Mouse (Mus musculus) heart, embryonic 13.5 days (tissue): ENCODE results near the gene Fam53b. TPM values are rescaled to one million over a fixed set of nuclear protein-coding genes. Genes with fewer than 3 reads are reported as not detected.

Experiments
- ATAC-seq: fragments of 200-750 bp; cut with Nextera tagmentation; 2 replicates; pipeline ENCODE4 v1.8.0; 2017; ENCODE audit warnings: moderate TSS enrichment; ENCODE audit not compliant: insufficient number of reproducible peaks, low FRiP score, low TSS enrichment; ENCODE audit errors: extremely low read depth
- H3K27ac ChIP-seq: fragments of 300-500 bp; sonication (generic); replicated peaks from 2 replicates; pipeline ENCODE4 v1.5.1; 2015; ENCODE audit warnings: moderate library complexity, mild to moderate bottlenecking, inconsistent platforms
- H3K27me3 ChIP-seq: fragments of 300-500 bp; sonication (generic); replicated peaks from 2 replicates; pipeline ENCODE4 v1.6.1; 2015; ENCODE audit warnings: mild to moderate bottlenecking, inconsistent platforms
- H3K36me3 ChIP-seq: fragments of 300-500 bp; sonication (generic); 2 replicates; pipeline ENCODE4 v1.6.1; 2015; ENCODE audit warnings: mild to moderate bottlenecking, inconsistent platforms
- H3K4me1 ChIP-seq: fragments of 300-500 bp; sonication (generic); 2 replicates; pipeline ENCODE4 v1.6.1; 2015; ENCODE audit warnings: inconsistent platforms
- H3K4me2 ChIP-seq: fragments of 300-500 bp; sonication (generic); 2 replicates; pipeline ENCODE4 v1.6.1; 2015; ENCODE audit warnings: inconsistent platforms, mild to moderate bottlenecking, moderate library complexity
- H3K4me3 ChIP-seq: fragments of 300-500 bp; sonication (generic); 2 replicates; pipeline ENCODE4 v1.5.1; 2015; ENCODE audit warnings: moderate library complexity, mild to moderate bottlenecking, inconsistent platforms
- H3K9ac ChIP-seq: fragments of 300-500 bp; sonication (generic); 2 replicates; pipeline ENCODE4 v1.6.1; 2015; ENCODE audit warnings: inconsistent platforms, mild to moderate bottlenecking, moderate library complexity
- H3K9me3 ChIP-seq: fragments of 300-500 bp; sonication (generic); 2 replicates; pipeline ENCODE4 v1.6.1; 2016; ENCODE audit warnings: inconsistent platforms
- WGBS: fragments of 180-500 bp; shearing (Covaris S2); methylation state at CpG from one replicate; pipeline ENCODE4 v1.1.7; 2015; ENCODE audit warnings: mixed read lengths; 5-methylcytosine and 5-hydroxymethylcytosine counted together
- polyA plus RNA-seq: library from polyadenylated mRNA; unstranded; fragments of >200 nt; fragmentation: Nextera tagmentation; extraction: Ambion mirVana; gene quantifications from 2 replicates; pipeline ENCODE4 v1.2.1, GENCODE M21; 2015

Fam53b gene
- 12.5 and 15.7 TPM in 2 replicates for polyA plus RNA-seq

DNA sequence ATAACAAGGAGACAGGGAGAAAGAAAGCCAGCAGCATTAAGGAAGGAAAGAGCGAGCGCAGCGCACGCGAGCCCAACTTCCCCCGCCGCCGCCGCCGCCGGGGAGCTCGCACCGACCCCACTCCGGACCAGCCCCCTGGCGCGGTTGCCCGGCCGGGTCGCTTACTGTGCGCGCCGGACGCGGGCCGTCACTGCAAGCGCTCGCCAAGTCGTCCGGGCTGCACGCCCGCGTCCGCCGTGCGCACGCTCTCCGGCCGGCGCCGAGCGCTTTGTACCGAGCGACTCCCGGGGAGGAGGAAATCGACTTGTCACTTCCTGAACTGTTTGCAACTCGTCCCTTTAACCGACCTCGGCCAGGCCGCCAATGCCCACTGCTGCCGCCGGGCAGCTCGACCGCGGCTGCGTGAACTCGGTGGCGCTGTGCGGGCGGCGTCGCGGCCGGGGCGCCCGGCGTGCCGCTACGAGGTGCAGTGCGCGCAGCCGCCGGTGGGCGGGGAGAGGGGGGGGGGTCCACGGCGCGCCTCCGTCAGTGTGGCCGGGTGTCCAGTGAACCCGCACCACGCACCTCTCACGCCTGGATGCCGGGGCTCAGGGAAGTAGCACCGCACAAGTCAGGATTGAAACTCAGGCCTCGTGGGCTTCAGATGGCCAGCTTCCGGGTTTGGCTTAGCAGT lies at the start of gene Fam53b:
Fam53b (minus strand) TSS at position 471 of the 673 bp plus-strand sequence.
- Histone ChIP-seq H3K27me3 (no peaks in the 10 kb centered on the region), H3K36me3 (peaks cover 6% of the 10 kb centered on the region; the same call in 1 of the 2 replicates), H3K9ac (peak within 1 kb of the TSS; percentile 91), H3K4me2 (peak within 1 kb of the TSS; percentile 89), H3K27ac (peak within 1 kb of the TSS; percentile 94), H3K9me3 (no peaks in the 10 kb centered on the region), H3K4me3 (peak within 1 kb of the TSS; percentile 79), H3K4me1 (peaks cover 47% of the 10 kb centered on the region)
- under 1% methylated on average over 84 of the region's 85 CpGs for WGBS
- peak; percentile 48; the same call in 1 of the 2 replicates for ATAC-seq

- Histone ChIP-seq H3K9me3 (no peaks in the 10 kb centered on the region), H3K27me3 (no peaks in the 10 kb centered on the region), H3K36me3 (no peaks in the 10 kb centered on the region), H3K4me2 (peak within 1 kb of the TSS; percentile 88), H3K9ac (peak within 1 kb of the TSS; percentile 97), H3K4me3 (peak within 1 kb of the TSS; percentile 88), H3K4me1 (peaks cover 17% of the 10 kb centered on the region), H3K27ac (peak within 1 kb of the TSS; percentile 88)
- under 1% methylated on average over 53 of the region's 53 CpGs for WGBS
- ATAC-seq = peak; percentile 84
These were observed 45.6 kb upstream of the Fam53b start, which contains the start of gene Abraxas2 for GRCm38 (mm10) chr7:132859042-132859958. Abraxas2 (plus strand) TSS chr7:132859225.

GRCm38 (mm10) chr7:132858043-132858608 lies 44.4 kb upstream of the Fam53b start:
- Histone ChIP-seq H3K36me3 (no peaks in the 10 kb centered on the region), H3K27me3 (no peaks in the 10 kb centered on the region), H3K27ac (no peak overlapping the region), H3K9ac (no peak overlapping the region), H3K9me3 (no peaks in the 10 kb centered on the region), H3K4me1 (peaks cover 17% of the 10 kb centered on the region), H3K4me2 (no peak overlapping the region), H3K4me3 (no peak overlapping the region)
- ATAC-seq = no peak
- WGBS = 55% methylated on average over 5 of the region's 5 CpGs

DNA sequence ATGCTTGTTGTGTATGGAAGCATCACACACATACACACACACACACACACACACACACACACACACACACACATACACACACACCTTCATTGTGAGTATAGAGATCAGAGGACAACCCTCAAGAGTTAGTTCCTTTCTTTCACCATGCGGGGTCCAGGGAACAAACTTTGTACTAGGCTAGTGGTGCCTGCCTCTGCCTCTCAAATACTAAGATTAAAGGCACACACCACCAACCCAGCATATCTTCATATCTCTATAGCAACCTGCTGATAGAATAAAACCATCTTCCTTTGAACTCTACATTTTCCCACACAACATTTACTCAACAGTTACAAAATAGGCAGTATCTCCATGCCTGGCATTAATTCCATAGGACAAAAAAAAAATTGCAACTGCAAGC lies 42.4 kb upstream of the Fam53b start:
- Histone ChIP-seq H3K27ac (no peak overlapping the region), H3K36me3 (no peaks in the 10 kb centered on the region), H3K4me1 (peaks cover 30% of the 10 kb centered on the region), H3K27me3 (no peaks in the 10 kb centered on the region), H3K9me3 (no peaks in the 10 kb centered on the region), H3K4me3 (no peak overlapping the region), H3K4me2 (no peak overlapping the region), H3K9ac (no peak overlapping the region)
- WGBS = 74% methylated on average over 1 of the region's 1 CpGs
- ATAC-seq = no peak

GRCm38 (mm10) chr7:132853946-132854345 lies 40.3 kb upstream of the Fam53b start:
- Histone ChIP-seq H3K4me2 (no peak overlapping the region), H3K27ac (no peak overlapping the region), H3K4me3 (no peak overlapping the region), H3K36me3 (peaks cover 17% of the 10 kb centered on the region), H3K9me3 (no peaks in the 10 kb centered on the region), H3K4me1 (peaks cover 20% of the 10 kb centered on the region), H3K27me3 (no peaks in the 10 kb centered on the region), H3K9ac (no peak overlapping the region)
- 58% methylated on average over 4 of the region's 4 CpGs for WGBS
- no peak for ATAC-seq

- peaks cover 23% of the 10 kb centered on the region for H3K36me3 ChIP-seq
- no peaks in the 10 kb centered on the region for H3K27me3 ChIP-seq
- H3K4me3 ChIP-seq = no peak overlapping the region
- H3K9ac ChIP-seq = no peak overlapping the region
- WGBS = 83% methylated on average over 6 of the region's 6 CpGs
- peaks cover 15% of the 10 kb centered on the region for H3K4me1 ChIP-seq
- no peak for ATAC-seq
- no peak overlapping the region for H3K4me2 ChIP-seq
- no peak overlapping the region for H3K27ac ChIP-seq
- no peaks in the 10 kb centered on the region for H3K9me3 ChIP-seq
These were observed 39.7 kb upstream of the Fam53b start for GRCm38 (mm10) chr7:132853361-132853760.

DNA sequence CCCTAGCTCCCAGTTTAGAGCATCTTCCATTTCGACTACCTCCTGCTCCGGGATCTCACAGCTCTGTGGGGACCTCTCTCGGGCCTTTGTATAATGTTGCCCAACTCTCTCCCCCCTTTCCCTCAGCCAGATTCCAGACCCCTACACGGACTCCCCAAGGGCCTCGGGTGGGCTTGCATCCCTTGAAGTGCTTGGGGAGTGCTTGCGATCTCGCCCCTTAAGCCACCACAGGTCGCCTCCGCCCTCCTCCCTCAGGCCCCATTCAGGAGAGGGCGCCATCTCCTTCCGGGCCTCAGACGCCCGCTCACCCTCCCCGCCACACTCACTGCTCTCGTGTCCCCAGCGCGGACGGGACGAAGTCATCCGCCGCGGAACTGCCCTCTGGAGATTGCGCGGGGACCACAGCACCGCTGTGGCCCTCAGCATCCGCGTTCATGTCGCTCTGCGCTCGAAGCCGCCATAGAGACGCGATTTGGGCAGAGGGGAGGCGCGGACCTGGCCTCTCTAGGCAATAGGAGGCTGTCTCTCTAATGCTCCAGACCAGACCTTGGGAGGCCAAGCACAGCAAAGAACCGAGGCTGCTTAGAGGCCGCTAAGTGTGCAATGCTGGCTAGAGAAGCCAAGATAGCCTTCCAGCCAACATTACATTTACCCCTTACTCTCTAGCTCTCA lies 38.6 kb upstream of the Fam53b start, which contains the start of gene Eef1akmt2:
Eef1akmt2 (minus strand) TSS at position 501 of the 672 bp plus-strand sequence.
- H3K9ac ChIP-seq = peak within 1 kb of the TSS; percentile 95
- ATAC-seq = peak; percentile 80
- peak within 1 kb of the TSS; percentile 97 for H3K27ac ChIP-seq
- H3K4me3 ChIP-seq = peak within 1 kb of the TSS; percentile 85
- peaks cover 34% of the 10 kb centered on the region for H3K36me3 ChIP-seq
- H3K4me2 ChIP-seq = peak within 1 kb of the TSS; percentile 69
- 0% methylated on average over 36 of the region's 37 CpGs for WGBS
- H3K9me3 ChIP-seq = no peaks in the 10 kb centered on the region
- H3K27me3 ChIP-seq = no peaks in the 10 kb centered on the region
- peaks cover 15% of the 10 kb centered on the region for H3K4me1 ChIP-seq

GRCm38 (mm10) chr7:132843152-132843551 lies 29.5 kb upstream of the Fam53b start:
- peaks cover 61% of the 10 kb centered on the region for H3K36me3 ChIP-seq
- H3K4me2 ChIP-seq = no peak overlapping the region
- no peak overlapping the region for H3K27ac ChIP-seq
- H3K4me1 ChIP-seq = peaks cover 4% of the 10 kb centered on the region
- WGBS = 88% methylated on average over 3 of the region's 3 CpGs
- H3K9ac ChIP-seq = no peak overlapping the region
- ATAC-seq = no peak
- no peak overlapping the region for H3K4me3 ChIP-seq
- no peaks in the 10 kb centered on the region for H3K9me3 ChIP-seq
- H3K27me3 ChIP-seq = no peaks in the 10 kb centered on the region

DNA sequence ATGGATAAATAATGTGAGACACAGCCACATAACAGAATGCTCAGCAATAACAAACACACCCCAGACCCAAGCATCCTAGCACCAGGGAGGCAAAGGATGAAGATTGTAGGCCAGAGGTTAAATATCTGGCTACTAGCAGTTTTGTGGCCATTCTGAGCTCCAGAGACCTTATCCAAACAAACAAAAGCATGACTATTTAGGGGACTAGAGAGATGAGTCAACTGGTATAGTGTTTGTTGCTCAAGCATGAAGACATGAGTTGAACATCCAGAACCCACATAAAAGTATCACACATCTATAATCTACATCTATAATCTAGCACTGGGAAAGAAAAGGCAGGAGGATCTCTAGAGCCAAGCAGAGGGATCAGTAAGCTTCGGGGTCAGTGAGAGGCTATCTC lies 28.8 kb upstream of the Fam53b start:
- WGBS = 81% methylated on average over 1 of the region's 1 CpGs

GRCm38 (mm10) chr7:132841287-132841686 lies 27.6 kb upstream of the Fam53b start:
- H3K27ac ChIP-seq = no peak overlapping the region
- H3K4me1 ChIP-seq = peaks cover 4% of the 10 kb centered on the region
- H3K4me2 ChIP-seq = no peak overlapping the region
- peaks cover 50% of the 10 kb centered on the region for H3K36me3 ChIP-seq
- whole genome bisulfite sequencing = 20% methylated on average over 5 of the region's 5 CpGs
- H3K9ac ChIP-seq = 0 out of 2 replicates have a peak overlapping the region, but pooled peaks have one; percentile 28
- H3K27me3 ChIP-seq = no peaks in the 10 kb centered on the region
- no peaks in the 10 kb centered on the region for H3K9me3 ChIP-seq
- no peak overlapping the region for H3K4me3 ChIP-seq
- no peak for ATAC-seq

More for the DNA sequence above, 28.8 kb upstream of the Fam53b start:
- Histone ChIP-seq H3K9ac (no peak overlapping the region), H3K27me3 (no peaks in the 10 kb centered on the region), H3K9me3 (no peaks in the 10 kb centered on the region), H3K4me3 (no peak overlapping the region), H3K4me2 (no peak overlapping the region), H3K4me1 (peaks cover 4% of the 10 kb centered on the region), H3K27ac (no peak overlapping the region), H3K36me3 (peaks cover 54% of the 10 kb centered on the region)
- ATAC-seq = no peak
